Mouse (Mus musculus): ENCODE results near the gene Kdm4b.

Kdm4b gene

GRCm38 (mm10) chr17:56384903-56385302, 59.0 kb downstream of the Kdm4b start:
- DNase-seq (ENCODE audit: low read depth, low spot score): no peak

DNA sequence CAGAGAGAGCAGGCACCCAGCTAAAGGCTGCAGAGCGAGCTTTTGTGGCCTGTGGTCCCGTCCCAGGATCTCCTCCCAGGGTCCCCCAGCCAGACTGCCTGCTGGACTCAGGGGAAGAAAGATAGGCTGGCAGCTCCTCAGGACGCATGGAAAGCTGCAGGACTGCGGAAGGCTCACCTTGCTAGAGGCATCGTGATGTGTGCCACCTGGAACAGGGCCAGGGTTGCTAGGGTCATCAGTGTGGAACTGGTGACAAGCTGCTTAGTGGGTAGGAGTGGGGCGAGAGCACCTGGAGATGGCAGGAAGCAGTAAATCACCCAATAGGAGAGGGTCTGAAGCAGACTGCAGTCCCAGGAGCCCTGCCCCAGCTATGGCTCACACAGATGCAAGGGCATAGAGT, 61.8 kb downstream of the Kdm4b start:
- no peak for DNase-seq (ENCODE audit: low read depth, low spot score)

- DNase-seq (ENCODE audit: low read depth, low spot score): no peak
These were observed 67.4 kb downstream of the Kdm4b start for GRCm38 (mm10) chr17:56393238-56393637.

GRCm38 (mm10) chr17:56393889-56394288, 68.0 kb downstream of the Kdm4b start:
- DNase-seq (ENCODE audit: low read depth, low spot score): no peak

DNA sequence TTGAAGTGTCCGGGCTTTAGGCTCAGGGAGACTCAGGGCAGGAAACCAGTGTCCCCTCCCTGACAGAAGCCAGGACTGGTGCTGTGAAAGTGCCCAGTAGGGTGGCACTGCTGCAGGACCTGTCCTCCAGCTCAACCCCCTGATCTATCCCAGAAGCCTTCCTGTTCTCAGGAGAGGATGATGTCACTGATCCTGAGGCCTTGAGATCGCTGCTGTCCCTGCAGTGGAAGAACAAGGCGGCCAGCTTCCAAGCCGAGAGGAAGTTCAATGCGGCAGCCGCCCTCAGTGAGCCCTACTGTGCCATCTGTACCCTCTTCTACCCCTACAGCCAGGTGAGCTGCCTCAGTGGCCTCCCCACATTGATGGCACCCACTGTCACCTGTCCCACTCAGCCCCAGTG, 70.2 kb downstream of the Kdm4b start:
- DNase-seq (ENCODE audit: low read depth, low spot score): no peak

GRCm38 (mm10) chr17:56400221-56400620, 74.4 kb downstream of the Kdm4b start:
- DNase-seq (ENCODE audit: low read depth, low spot score): no peak

GRCm38 (mm10) chr17:56401051-56401521, 75.2 kb downstream of the Kdm4b start:
- no peak for DNase-seq (ENCODE audit: low read depth, low spot score)

GRCm38 (mm10) chr17:56405341-56405740, 79.5 kb downstream of the Kdm4b start:
- no peak for DNase-seq (ENCODE audit: low read depth, low spot score)

- DNase-seq (ENCODE audit: low read depth, low spot score): no peak
These were observed 80.3 kb downstream of the Kdm4b start for GRCm38 (mm10) chr17:56405856-56406840.

DNA sequence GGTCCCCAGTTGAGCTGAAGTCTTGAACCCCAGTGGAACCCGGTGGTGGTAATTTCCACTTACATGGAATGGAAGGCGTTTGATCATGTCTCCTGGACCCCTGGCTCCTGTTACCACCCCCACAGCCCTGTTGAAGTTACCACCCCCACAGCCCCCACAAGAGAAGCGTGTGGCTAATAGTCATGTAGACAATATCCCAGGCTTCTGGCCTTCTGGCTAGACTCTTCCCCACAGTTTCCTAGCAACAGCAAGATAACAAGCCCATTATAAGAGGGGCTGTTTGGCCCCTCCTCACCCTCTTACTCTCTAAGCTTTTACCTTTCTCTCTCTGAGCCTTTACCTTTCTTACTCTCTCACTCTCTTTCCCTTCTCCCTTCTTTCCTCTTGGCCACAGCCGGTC, 81.0 kb downstream of the Kdm4b start:
- no peak for DNase-seq (ENCODE audit: low read depth, low spot score)

GRCm38 (mm10) chr17:56407379-56407778, 81.5 kb downstream of the Kdm4b start:
- no peak for DNase-seq (ENCODE audit: low read depth, low spot score)

DNA sequence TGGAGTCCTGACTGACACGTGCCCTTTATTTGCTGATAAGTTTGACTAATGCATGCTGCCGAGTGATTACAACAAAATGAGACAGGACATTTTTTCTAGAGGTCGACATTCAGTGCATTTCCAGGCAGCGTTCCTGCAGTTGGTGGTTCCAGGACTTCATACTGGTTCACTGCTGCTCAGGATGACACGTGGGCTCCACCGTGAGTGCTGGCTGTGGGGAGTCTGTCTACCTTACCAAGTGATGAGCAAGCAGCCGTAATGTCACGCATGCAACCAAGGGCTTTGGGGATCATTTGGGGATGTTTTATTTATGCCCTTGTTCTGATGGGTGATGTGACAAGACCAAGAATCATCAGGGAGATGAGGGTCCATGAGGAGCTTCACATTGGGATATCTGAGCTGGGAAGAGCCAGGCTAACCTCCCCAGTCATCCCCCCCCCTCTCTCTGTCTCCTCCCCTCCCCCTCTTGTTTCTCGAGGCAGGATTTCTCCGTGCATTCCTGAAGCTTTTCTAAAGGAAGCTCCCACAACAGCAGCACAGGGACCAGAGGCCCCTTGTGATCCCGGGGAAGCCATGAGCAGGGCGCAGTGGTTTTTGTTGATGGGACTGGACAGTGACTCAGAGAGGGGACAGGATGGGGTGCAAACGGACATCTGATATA, 83.2 kb downstream of the Kdm4b start:
- no peak for DNase-seq (ENCODE audit: low read depth, low spot score)

DNA sequence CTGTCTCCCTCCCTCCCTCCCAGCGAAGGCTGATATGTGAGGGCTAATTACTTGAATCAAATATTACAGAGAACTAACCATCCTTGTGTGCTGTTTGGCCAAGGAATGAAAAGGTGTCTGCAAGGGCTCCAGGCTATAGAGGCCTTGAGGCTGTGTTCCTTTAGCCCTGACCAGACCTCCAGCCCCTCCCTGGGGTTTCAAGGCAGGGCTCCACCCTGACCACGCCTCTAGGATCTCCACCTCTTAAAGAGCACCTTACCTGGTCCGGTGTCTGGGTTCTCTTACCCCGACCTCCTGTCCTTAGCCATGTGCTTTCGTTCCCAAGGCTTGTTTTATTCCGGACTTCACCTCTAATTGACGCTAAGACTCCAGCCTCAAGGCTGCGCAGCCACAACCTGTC, 83.9 kb downstream of the Kdm4b start:
- no peak for DNase-seq (ENCODE audit: low read depth, low spot score)

- DNase-seq (ENCODE audit: low read depth, low spot score): no peak
These were observed 85.6 kb downstream of the Kdm4b start for GRCm38 (mm10) chr17:56411437-56411836.

GRCm38 (mm10) chr17:56413113-56413512, 87.3 kb downstream of the Kdm4b start:
- DNase-seq (ENCODE audit: low read depth, low spot score): no peak

DNA sequence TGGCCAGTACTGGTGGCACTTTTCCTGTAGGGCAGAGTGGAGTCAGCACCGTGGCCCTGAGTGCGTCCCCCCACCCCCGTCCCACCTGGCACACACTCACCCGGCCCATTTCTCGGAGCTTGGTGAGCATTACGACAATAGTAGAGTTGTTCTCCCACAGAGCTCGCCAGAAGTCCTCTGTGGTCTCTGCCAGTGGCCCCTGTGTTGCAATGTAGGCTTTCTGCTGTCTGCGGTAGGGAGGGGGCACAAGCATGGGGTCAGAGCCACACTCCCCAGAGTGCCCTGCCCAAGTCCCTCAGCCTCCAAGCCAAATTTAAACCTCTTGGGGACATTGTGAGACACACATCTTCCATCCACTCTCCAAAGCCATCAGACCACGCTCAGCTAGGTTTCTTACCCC, 88.9 kb downstream of the Kdm4b start:
- DNase-seq (ENCODE audit: low read depth, low spot score): no peak

DNA sequence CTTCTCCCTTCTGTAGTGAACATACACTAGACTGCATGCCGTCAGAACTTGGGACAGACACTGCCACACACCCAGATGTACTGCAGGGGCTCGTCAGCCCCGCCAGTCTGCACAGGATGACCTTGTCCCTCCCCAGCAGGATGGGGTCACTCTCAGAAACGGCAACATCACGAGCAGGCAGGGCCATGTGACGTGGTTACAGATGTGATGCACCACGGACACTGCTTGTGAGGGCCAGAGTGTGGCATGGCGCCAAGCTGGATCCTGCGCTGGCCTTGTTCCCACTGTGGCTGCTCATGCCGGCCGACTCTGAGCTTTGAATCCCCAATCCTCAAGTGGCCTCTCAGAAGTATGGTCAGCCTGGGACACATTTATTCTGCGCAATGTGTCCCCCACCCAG, 92.4 kb downstream of the Kdm4b start:
- DNase-seq (ENCODE audit: low read depth, low spot score): no peak

DNA sequence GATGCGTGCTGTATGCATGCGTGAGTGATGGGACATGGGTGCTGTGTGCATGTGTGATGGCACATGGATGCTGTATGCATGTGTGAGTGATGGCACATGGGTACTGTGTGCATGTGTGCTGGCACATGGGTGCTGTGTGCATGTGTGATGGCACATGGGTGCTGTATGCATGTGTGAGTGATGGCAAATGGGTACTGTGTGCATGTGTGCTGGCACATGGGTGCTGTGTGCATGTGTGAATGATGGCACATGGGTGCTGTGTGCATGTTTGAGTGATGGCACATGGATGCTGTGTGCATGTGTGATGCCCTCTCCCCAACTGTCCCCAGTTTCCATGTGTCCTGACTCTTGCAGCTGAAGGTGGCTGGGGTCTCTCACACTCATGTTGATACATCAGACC, 94.2 kb downstream of the Kdm4b start:
- DNase-seq (ENCODE audit: low read depth, low spot score): no peak

DNA sequence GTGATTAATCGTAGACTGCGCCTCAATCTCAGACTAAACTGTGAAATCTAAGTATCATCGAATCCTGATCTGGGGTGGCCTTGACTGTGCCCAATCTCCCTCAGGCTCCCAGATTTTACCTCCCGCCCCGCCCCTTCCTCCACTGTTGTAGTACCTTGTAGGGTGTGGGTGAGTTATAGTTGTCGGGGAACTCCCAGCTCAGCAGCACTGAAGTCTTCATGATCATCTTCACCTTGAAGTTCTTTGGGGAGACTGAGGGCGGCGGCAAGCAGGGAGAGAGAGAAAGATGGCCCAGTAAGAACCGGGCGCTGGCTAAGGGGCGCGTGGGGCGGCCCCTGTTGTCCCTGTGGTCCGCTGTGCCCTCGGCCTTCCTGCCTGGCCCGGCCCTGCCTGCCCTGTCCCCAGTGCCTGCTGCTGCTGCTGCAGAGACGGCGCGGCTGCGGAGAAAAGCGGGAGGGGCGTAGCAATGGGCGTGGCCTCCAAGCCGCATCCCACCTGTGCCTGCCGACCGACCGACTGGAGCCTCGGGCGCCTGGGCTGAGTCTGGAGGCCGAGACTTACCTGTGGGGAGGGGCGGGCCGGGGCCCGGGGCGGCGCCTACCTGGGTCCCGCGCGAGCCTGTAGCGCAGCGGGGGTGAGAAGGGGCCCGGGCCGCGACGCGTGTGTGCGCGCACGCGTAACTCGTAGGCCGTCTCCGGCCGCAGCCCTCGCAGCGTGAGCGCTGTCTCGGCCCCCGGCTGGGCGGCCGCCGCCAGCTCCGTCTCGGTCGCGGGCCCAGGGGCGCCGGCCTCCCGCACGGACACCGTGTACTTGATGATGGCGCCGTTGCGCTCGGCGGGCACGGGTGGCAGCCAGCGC, 99.1 kb downstream of the Kdm4b start:
- DNase-seq (ENCODE audit: low read depth, low spot score): peak; percentile 88

DNA sequence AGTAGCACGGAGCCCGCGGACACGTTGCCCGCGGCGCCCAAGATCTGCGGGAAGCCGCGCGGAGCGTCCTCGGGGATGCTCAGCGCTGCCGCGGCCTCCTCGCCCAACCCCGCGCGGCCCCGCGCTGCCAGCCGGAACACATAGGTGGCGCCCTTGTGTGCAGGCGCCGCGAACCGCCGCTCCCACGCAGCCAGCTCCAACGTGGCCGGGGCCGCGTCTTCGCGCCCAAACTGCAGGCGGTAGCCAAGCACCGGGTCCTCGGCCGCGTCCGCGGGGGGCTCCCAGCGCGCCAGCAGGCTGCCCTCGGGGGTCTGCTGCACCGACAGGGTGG, 99.7 kb downstream of the Kdm4b start:
- peak; percentile 86 for DNase-seq (ENCODE audit: low read depth, low spot score)

DNA sequence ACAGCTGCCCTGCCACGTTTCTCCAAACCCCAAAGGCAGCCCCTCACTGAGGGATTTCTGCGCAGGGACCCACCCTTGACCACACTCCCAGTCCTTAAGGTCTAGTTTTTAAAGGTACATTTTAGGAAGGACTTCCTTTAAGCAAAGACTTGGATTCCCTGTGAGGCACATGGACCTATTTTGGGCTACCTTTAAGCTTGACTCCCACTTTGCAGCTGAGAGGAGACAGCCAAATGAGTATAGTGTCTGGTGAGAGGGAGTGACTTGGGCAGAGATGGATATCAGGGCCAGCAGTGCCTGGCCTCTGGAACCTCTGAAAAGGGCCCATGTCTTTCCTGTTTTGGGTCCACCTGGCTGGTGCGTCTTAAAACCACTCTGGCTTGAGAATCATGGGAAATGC, 100.1 kb downstream of the Kdm4b start:
- DNase-seq (ENCODE audit: low read depth, low spot score): no peak

DNA sequence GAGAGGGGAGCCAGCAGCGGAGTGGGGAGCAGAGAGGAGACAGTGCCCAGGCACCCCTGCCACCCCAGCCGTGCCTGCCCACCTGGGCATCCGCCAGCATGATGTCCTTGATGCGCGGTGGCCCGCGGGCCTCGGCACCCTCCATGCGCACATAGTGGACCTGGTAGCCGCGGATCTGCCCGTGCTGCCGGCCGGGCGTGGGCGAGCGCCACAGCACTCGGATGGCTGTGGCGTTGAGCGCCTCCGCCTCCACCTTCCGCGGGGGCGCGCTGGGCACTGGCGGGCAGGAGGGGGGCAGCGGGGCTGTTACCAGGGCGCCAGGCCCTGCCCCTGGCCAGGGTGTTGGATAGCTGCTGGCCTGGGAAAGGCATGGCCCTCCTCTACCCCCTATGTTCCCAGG, 102.0 kb downstream of the Kdm4b start:
- no peak for DNase-seq (ENCODE audit: low read depth, low spot score)
